Mouse (Mus musculus): ENCODE results near the gene Uggt1. TPM values are rescaled to one million over a fixed set of nuclear protein-coding genes. Genes with fewer than 3 reads are reported as not detected.

Uggt1 gene
- polyA plus RNA-seq, 1 experiment = 77.5 TPM

- Histone ChIP-seq H3K4me1 (ENCODE audit: control insufficient read depth, insufficient read depth, low read length) (no peaks in the 10 kb centered on the region), H3K9me3 (replicated peaks; ENCODE audit: control insufficient read depth, insufficient read depth, low read length, poor library complexity, severe bottlenecking) (no peaks in the 10 kb centered on the region), H3K36me3 (ENCODE audit: control insufficient read depth, insufficient read depth, low read length, poor library complexity, severe bottlenecking) (peaks cover 20% of the 10 kb centered on the region), H3K9ac (ENCODE audit: low read depth, poor library complexity, severe bottlenecking) (no peak overlapping the region), H3K27ac (ENCODE audit: insufficient read depth, low read length) (no peak overlapping the region), H3K4me3 (ENCODE audit: low read depth, low read length) (no peak overlapping the region), H3K27me3 (ENCODE audit: control insufficient read depth, insufficient read depth, low read length, poor library complexity, severe bottlenecking) (no peaks in the 10 kb centered on the region)
- no peak for TF ChIP-seq POLR2A (IDR thresholded peaks at IDR 0.05; ENCODE audit: insufficient read depth, low read length)
- no peak for TF ChIP-seq CTCF (IDR thresholded peaks at IDR 0.05; ENCODE audit: low read depth, low read length)
- no peak for TF ChIP-seq EP300 (IDR thresholded peaks at IDR 0.05; ENCODE audit: insufficient read depth, low read depth, low read length)
Measured at GRCm38 (mm10) chr1:36228461-36228860, 16.1 kb downstream of the Uggt1 start.

GRCm38 (mm10) chr1:36224648-36225047 lies 19.9 kb downstream of the Uggt1 start:
- Histone ChIP-seq H3K9me3 (replicated peaks; ENCODE audit: control insufficient read depth, insufficient read depth, low read length, poor library complexity, severe bottlenecking) (no peaks in the 10 kb centered on the region), H3K4me3 (ENCODE audit: low read depth, low read length) (no peak overlapping the region), H3K27ac (ENCODE audit: insufficient read depth, low read length) (no peak overlapping the region), H3K27me3 (ENCODE audit: control insufficient read depth, insufficient read depth, low read length, poor library complexity, severe bottlenecking) (no peaks in the 10 kb centered on the region), H3K36me3 (ENCODE audit: control insufficient read depth, insufficient read depth, low read length, poor library complexity, severe bottlenecking) (peaks cover 25% of the 10 kb centered on the region), H3K9ac (ENCODE audit: low read depth, poor library complexity, severe bottlenecking) (no peak overlapping the region), H3K4me1 (ENCODE audit: control insufficient read depth, insufficient read depth, low read length) (no peaks in the 10 kb centered on the region)
- TF ChIP-seq CTCF (IDR thresholded peaks at IDR 0.05; ENCODE audit: low read depth, low read length) = no peak
- no peak for TF ChIP-seq POLR2A (IDR thresholded peaks at IDR 0.05; ENCODE audit: insufficient read depth, low read length)
- TF ChIP-seq EP300 (IDR thresholded peaks at IDR 0.05; ENCODE audit: insufficient read depth, low read depth, low read length) = no peak

GRCm38 (mm10) chr1:36214324-36214723 lies 30.2 kb downstream of the Uggt1 start:
- no peaks in the 10 kb centered on the region for H3K9me3 ChIP-seq (replicated peaks; ENCODE audit: control insufficient read depth, insufficient read depth, low read length, poor library complexity, severe bottlenecking)
- no peaks in the 10 kb centered on the region for H3K27me3 ChIP-seq (ENCODE audit: control insufficient read depth, insufficient read depth, low read length, poor library complexity, severe bottlenecking)
- H3K4me3 ChIP-seq (ENCODE audit: low read depth, low read length) = no peak overlapping the region
- no peak overlapping the region for H3K9ac ChIP-seq (ENCODE audit: low read depth, poor library complexity, severe bottlenecking)
- H3K4me1 ChIP-seq (ENCODE audit: control insufficient read depth, insufficient read depth, low read length) = no peaks in the 10 kb centered on the region
- H3K27ac ChIP-seq (ENCODE audit: insufficient read depth, low read length) = no peak overlapping the region
- no peak for TF ChIP-seq EP300 (IDR thresholded peaks at IDR 0.05; ENCODE audit: insufficient read depth, low read depth, low read length)
- TF ChIP-seq CTCF (IDR thresholded peaks at IDR 0.05; ENCODE audit: low read depth, low read length) = no peak
- no peak for TF ChIP-seq POLR2A (IDR thresholded peaks at IDR 0.05; ENCODE audit: insufficient read depth, low read length)
- H3K36me3 ChIP-seq (ENCODE audit: control insufficient read depth, insufficient read depth, low read length, poor library complexity, severe bottlenecking) = peaks cover 16% of the 10 kb centered on the region

- Histone ChIP-seq H3K27ac (ENCODE audit: insufficient read depth, low read length) (no peak overlapping the region), H3K4me1 (ENCODE audit: control insufficient read depth, insufficient read depth, low read length) (no peaks in the 10 kb centered on the region), H3K9ac (ENCODE audit: low read depth, poor library complexity, severe bottlenecking) (no peak overlapping the region), H3K4me3 (ENCODE audit: low read depth, low read length) (no peak overlapping the region), H3K27me3 (ENCODE audit: control insufficient read depth, insufficient read depth, low read length, poor library complexity, severe bottlenecking) (no peaks in the 10 kb centered on the region), H3K36me3 (ENCODE audit: control insufficient read depth, insufficient read depth, low read length, poor library complexity, severe bottlenecking) (no peaks in the 10 kb centered on the region; the same call in 1 of the 2 replicates), H3K9me3 (replicated peaks; ENCODE audit: control insufficient read depth, insufficient read depth, low read length, poor library complexity, severe bottlenecking) (no peaks in the 10 kb centered on the region)
- no peak for TF ChIP-seq EP300 (IDR thresholded peaks at IDR 0.05; ENCODE audit: insufficient read depth, low read depth, low read length)
- TF ChIP-seq POLR2A (IDR thresholded peaks at IDR 0.05; ENCODE audit: insufficient read depth, low read length) = no peak
- TF ChIP-seq CTCF (IDR thresholded peaks at IDR 0.05; ENCODE audit: low read depth, low read length) = no peak
Measured at GRCm38 (mm10) chr1:36201739-36202138, 42.8 kb downstream of the Uggt1 start.

GRCm38 (mm10) chr1:36194482-36194881 lies 50.0 kb downstream of the Uggt1 start:
- Histone ChIP-seq H3K9me3 (replicated peaks; ENCODE audit: control insufficient read depth, insufficient read depth, low read length, poor library complexity, severe bottlenecking) (no peaks in the 10 kb centered on the region), H3K4me3 (ENCODE audit: low read depth, low read length) (no peak overlapping the region), H3K27me3 (ENCODE audit: control insufficient read depth, insufficient read depth, low read length, poor library complexity, severe bottlenecking) (no peaks in the 10 kb centered on the region), H3K27ac (ENCODE audit: insufficient read depth, low read length) (no peak overlapping the region), H3K9ac (ENCODE audit: low read depth, poor library complexity, severe bottlenecking) (no peak overlapping the region), H3K36me3 (ENCODE audit: control insufficient read depth, insufficient read depth, low read length, poor library complexity, severe bottlenecking) (peaks cover 41% of the 10 kb centered on the region), H3K4me1 (ENCODE audit: control insufficient read depth, insufficient read depth, low read length) (no peaks in the 10 kb centered on the region)
- TF ChIP-seq CTCF (IDR thresholded peaks at IDR 0.05; ENCODE audit: low read depth, low read length) = no peak
- TF ChIP-seq EP300 (IDR thresholded peaks at IDR 0.05; ENCODE audit: insufficient read depth, low read depth, low read length) = no peak
- no peak for TF ChIP-seq POLR2A (IDR thresholded peaks at IDR 0.05; ENCODE audit: insufficient read depth, low read length)

GRCm38 (mm10) chr1:36191966-36192365 lies 52.6 kb downstream of the Uggt1 start:
- Histone ChIP-seq H3K27me3 (ENCODE audit: control insufficient read depth, insufficient read depth, low read length, poor library complexity, severe bottlenecking) (no peaks in the 10 kb centered on the region), H3K36me3 (ENCODE audit: control insufficient read depth, insufficient read depth, low read length, poor library complexity, severe bottlenecking) (peaks cover 46% of the 10 kb centered on the region), H3K4me3 (ENCODE audit: low read depth, low read length) (no peak overlapping the region), H3K4me1 (ENCODE audit: control insufficient read depth, insufficient read depth, low read length) (no peaks in the 10 kb centered on the region), H3K27ac (ENCODE audit: insufficient read depth, low read length) (no peak overlapping the region), H3K9me3 (replicated peaks; ENCODE audit: control insufficient read depth, insufficient read depth, low read length, poor library complexity, severe bottlenecking) (no peaks in the 10 kb centered on the region), H3K9ac (ENCODE audit: low read depth, poor library complexity, severe bottlenecking) (no peak overlapping the region)
- no peak for TF ChIP-seq POLR2A (IDR thresholded peaks at IDR 0.05; ENCODE audit: insufficient read depth, low read length)
